Mouse (Mus musculus): Measurements from ENCODE around the gene Stac3.

GRCm38 (mm10) chr10:127479131-127479530 lies 22.4 kb upstream of the Stac3 start:
- no peak for TF ChIP-seq POLR2A (IDR thresholded peaks at IDR 0.05; ENCODE audit: extremely low read depth, insufficient read depth, low read length)
- TF ChIP-seq CTCF (IDR thresholded peaks at IDR 0.05; ENCODE audit: low read depth, low read length) = no peak

Measured in liver, adult 2 months (tissue).